Mouse (Mus musculus) midbrain, embryonic 10.5 days (tissue): ENCODE data around the gene Pigo. TPM values are rescaled to one million over a fixed set of nuclear protein-coding genes. Genes with fewer than 3 reads are reported as not detected.

Experiments
- DNase-seq: peaks from one replicate; pipeline ENCODE4 v3.0.0-alpha.2; 2017; ENCODE audit warnings: low spot score
- H3K27ac ChIP-seq: fragments of 300-500 bp; sonication (generic); replicated peaks from 2 replicates; pipeline ENCODE4 v1.5.1; 2016; ENCODE audit warnings: mild to moderate bottlenecking
- H3K27me3 ChIP-seq: fragments of 300-500 bp; sonication (generic); 2 replicates; pipeline ENCODE4 v1.6.1; 2016; ENCODE audit warnings: low read depth, mild to moderate bottlenecking; ENCODE audit not compliant: poor library complexity, severe bottlenecking
- H3K36me3 ChIP-seq: fragments of 300-500 bp; sonication (generic); 2 replicates; pipeline ENCODE4 v1.6.1; 2016; ENCODE audit warnings: mild to moderate bottlenecking, moderate library complexity
- H3K4me1 ChIP-seq: fragments of 300-500 bp; sonication (generic); 2 replicates; pipeline ENCODE4 v1.6.1; 2016
- H3K4me3 ChIP-seq: fragments of 300-500 bp; sonication (generic); 2 replicates; pipeline ENCODE4 v1.5.1; 2016; ENCODE audit warnings: mild to moderate bottlenecking, moderate library complexity
- H3K9me3 ChIP-seq: fragments of 300-500 bp; sonication (generic); replicated peaks from 2 replicates; pipeline ENCODE4 v1.6.1; 2016; ENCODE audit warnings: mild to moderate bottlenecking
- WGBS: fragments of 180-500 bp; shearing (Covaris S2); methylation state at CpG from one replicate; pipeline ENCODE4 v1.1.7; 2016; 5-methylcytosine and 5-hydroxymethylcytosine counted together
- polyA plus RNA-seq: library from polyadenylated mRNA; unstranded; fragments of >200 nt; fragmentation: Nextera tagmentation; extraction: Ambion mirVana; gene quantifications from 2 replicates; pipeline ENCODE4 v1.2.1, GENCODE M21; 2016

Pigo gene
- polyA plus RNA-seq, 1 experiment from 2014 or later = 21.8 TPM

DNA sequence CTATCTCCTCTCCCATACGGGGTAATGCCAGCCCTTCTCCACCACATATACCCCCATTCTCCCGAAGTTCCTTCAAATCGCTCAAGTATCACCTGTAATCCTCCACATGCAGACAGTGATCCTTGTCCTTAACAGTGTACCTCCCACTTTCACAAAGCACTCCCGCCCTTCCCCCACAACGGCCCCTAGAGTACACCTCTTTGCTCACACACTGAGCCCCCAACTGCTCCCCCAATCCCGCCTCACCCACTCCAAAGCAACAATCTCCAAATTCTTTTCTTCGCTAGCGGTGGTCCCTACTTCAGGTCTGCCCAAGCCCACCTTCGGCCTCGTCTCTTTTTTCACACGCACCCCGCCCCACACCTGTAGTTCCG, 19.7 kb upstream of the Pigo start:
- Histone ChIP-seq H3K4me1 (peaks cover 64% of the 10 kb centered on the region), H3K36me3 (peaks cover 5% of the 10 kb centered on the region; the same call in 1 of the 2 replicates), H3K27me3 (no peaks in the 10 kb centered on the region), H3K9me3 (no peaks in the 10 kb centered on the region), H3K4me3 (peak overlapping the region; percentile 75), H3K27ac (peak overlapping the region; percentile 96)
- 4% methylated on average over 13 of the region's 13 CpGs for WGBS
- DNase-seq = no peak

DNA sequence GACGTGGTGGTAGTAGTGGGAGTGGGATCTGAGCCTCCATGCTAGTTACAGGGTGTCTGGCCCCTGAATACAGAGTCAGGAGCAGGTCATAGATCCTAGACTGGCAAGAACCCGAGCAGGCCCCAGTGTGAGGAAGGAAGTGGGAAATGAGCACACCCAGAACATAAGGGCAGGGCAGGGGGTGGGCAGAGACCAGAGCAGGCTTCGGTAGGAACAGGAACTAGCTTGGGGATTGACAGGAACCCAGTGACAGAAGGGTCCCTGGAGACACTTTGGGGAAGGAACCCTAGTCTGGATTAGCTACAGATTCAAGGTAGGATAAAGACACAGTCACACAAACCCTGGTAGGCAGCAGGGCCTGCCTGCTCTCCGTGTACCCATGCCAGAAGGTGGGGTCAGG, 19.1 kb upstream of the Pigo start:
- peak; percentile 37 for DNase-seq
- 14% methylated on average over 4 of the region's 4 CpGs for WGBS
- peaks cover 5% of the 10 kb centered on the region; the same call in 1 of the 2 replicates for H3K36me3 ChIP-seq
- H3K4me1 ChIP-seq = peaks cover 70% of the 10 kb centered on the region
- H3K9me3 ChIP-seq = no peaks in the 10 kb centered on the region
- H3K4me3 ChIP-seq = peak overlapping the region; percentile 75
- H3K27me3 ChIP-seq = no peaks in the 10 kb centered on the region
- H3K27ac ChIP-seq = peak overlapping the region; percentile 96

DNA sequence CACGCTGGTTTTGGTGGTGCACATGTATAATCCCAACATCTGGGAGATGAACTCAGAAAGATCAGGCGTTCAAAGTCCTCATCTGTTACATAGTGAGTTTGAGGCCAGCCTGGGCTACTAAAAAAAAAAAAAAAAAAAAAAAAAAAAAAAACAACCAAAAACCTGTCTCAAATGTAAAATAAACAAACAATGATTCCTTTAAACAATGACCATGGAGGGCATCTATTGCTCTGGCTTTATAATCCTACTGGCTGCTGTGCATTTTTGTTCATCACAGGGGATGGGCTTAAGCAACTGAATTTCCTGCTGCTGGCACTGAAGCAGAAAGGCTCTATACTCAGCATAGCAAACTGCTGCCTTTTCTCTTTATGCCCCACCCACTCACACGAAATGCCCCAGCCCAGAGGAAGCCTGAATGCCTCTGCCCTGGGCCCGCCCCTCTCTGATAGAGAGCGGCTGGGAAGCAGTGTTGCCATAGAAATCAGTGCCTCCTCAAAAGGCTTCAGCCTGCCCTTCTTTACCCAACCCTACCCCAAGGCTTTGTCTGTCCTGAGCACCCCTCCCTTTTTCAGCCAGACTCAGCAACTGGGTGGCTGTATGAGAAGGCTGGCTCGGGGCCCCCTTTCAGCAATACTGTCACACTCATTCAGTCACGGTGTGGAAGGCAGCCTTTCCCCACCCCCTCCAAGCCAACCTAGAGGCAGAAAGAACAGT, 18.2 kb upstream of the Pigo start:
- no peaks in the 10 kb centered on the region for H3K27me3 ChIP-seq
- H3K4me3 ChIP-seq = peak overlapping the region; percentile 75
- peak; percentile 92 for DNase-seq
- whole genome bisulfite sequencing = 12% methylated on average over 7 of the region's 7 CpGs
- H3K9me3 ChIP-seq = no peaks in the 10 kb centered on the region
- H3K36me3 ChIP-seq = peaks cover 5% of the 10 kb centered on the region; the same call in 1 of the 2 replicates
- peaks cover 78% of the 10 kb centered on the region for H3K4me1 ChIP-seq
- H3K27ac ChIP-seq = peak overlapping the region; percentile 96

DNA sequence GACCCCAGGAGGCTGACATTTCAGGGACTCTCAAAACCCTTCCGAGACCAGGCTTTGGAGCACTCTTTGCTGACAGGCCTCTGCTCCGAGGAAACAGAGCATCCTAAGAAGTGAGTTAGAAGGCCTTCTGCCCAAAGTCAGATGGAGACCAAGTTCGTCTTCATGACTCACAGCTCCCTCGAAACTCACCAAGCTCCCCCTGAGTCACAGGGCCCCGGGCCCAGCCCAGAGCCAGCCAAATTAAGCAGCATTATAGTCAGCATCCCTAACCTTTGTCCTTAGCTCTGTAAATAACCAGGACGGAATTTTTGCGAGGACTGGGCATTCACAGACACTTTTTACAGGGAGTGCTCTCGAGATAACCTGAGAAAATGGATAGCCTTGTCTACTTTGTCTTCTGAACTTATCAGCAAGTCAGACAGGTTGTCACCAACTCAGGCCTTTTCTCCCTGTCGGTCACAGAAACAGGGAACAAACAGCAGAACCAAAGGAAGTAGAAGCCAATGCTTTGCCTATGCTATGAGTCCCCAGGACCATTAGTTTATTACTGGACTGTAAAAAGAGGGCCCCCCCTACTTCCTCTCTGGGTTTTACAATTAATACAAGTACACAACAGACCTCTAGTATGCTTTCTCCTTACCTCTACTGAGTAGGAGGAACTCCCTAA, 15.4 kb upstream of the Pigo start:
- H3K4me3 ChIP-seq = peak overlapping the region; percentile 81
- H3K27me3 ChIP-seq = no peaks in the 10 kb centered on the region
- peaks cover 17% of the 10 kb centered on the region for H3K36me3 ChIP-seq
- no peak for DNase-seq
- no peaks in the 10 kb centered on the region for H3K9me3 ChIP-seq
- peaks cover 75% of the 10 kb centered on the region for H3K4me1 ChIP-seq
- peak overlapping the region; percentile 91 for H3K27ac ChIP-seq
- WGBS = 73% methylated on average over 9 of the region's 9 CpGs

DNA sequence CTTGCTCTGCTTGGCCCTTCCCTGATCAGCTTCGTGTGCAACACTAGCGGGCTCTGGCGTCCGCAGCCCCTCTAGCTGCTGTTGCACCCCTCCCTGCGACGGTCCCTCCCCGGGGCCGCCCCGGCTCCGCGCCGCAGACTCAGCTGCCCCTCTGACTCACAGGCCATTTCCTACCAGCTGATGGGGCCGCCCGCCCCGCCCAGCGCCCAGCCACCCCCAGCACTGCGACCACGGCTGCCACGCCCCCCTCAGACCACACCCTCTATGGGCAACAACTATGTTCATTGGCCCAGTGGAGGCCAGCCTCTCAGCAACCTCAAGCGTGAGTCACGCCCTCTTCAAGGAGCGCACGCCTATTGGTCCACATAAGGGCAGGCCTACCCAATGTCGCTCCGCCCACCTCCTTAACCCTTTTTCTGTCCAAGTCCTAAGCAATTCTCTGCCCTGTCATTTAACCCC, 14.5 kb upstream of the Pigo start:
- peak overlapping the region; percentile 81 for H3K4me3 ChIP-seq
- peaks cover 26% of the 10 kb centered on the region for H3K36me3 ChIP-seq
- WGBS = under 1% methylated on average over 25 of the region's 25 CpGs
- H3K27me3 ChIP-seq = no peaks in the 10 kb centered on the region
- no peaks in the 10 kb centered on the region for H3K9me3 ChIP-seq
- DNase-seq = peak; percentile 96
- H3K4me1 ChIP-seq = peaks cover 70% of the 10 kb centered on the region
- H3K27ac ChIP-seq = peak overlapping the region; percentile 91

DNA sequence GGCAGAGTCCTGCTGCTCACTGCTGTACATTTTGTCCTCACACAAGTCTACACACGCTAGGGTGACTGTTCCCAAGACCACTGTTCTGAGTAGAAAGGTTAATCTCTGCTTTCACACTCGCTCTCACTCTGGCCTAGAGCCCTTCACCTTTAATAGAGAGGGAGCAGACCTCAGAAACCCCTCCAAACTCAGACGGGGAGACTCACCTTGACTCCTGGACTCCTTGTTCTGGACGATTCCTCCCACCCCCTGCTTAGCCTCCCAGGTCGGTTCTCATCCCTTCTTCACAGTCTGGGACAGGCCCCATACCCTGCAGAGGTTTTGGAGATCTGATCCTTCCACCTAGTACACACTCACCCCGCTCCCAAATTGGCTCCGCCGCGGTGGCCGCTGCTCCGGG, 14.0 kb upstream of the Pigo start:
- no peaks in the 10 kb centered on the region for H3K9me3 ChIP-seq
- DNase-seq = no peak
- 3% methylated on average over 11 of the region's 11 CpGs for WGBS
- H3K4me1 ChIP-seq = peaks cover 65% of the 10 kb centered on the region
- no peaks in the 10 kb centered on the region for H3K27me3 ChIP-seq
- peaks cover 31% of the 10 kb centered on the region for H3K36me3 ChIP-seq
- H3K27ac ChIP-seq = peak overlapping the region; percentile 91
- peak overlapping the region; percentile 81 for H3K4me3 ChIP-seq

DNA sequence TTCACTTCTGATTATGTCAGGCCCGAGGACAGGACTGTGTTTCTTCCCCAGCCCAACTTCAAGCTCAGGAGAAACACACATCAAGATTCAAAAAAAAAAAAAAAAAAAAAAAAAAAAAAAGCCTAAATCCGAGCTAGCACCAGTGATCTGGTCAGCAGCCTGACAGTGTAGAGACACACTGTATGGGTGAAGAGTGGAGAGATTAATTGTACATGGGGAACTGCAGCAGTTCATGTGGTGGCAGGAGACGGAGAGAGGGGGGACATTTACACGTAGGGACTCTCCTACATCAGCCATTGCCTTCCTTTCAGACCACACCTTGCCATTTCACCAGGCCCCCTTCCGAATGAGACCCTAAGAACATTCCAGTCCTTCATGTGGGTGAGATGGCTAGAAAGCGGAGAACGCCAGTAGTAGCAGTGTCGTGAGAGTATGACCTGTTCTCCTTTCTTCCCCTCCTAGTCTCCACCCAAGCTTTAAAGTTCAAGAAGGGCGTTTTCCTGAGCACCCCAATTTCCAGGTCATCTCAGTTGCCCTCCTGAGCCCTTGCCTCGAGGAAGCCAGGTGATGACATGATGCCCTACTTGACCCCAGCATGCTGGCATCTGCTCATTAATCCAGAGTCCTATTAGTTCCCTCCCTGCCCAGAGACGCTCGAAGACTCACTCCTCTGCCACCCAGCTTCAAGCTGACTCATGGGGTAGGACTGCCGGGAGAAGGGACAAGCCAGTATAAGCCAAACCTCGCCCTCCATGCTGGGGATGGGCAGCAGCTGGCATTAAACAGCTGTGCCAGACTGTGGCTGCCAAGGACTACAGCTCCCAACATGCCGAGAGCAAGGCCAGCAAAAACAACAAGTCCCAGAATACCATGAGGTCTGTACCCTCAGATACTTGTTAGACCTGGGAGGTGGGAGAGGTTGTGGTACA, 13.2 kb upstream of the Pigo start:
- Histone ChIP-seq H3K27me3 (no peaks in the 10 kb centered on the region), H3K36me3 (peaks cover 39% of the 10 kb centered on the region), H3K4me3 (peak overlapping the region; percentile 81), H3K9me3 (no peaks in the 10 kb centered on the region), H3K4me1 (peaks cover 57% of the 10 kb centered on the region), H3K27ac (peak overlapping the region; percentile 91)
- WGBS = 64% methylated on average over 15 of the region's 15 CpGs
- DNase-seq = no peak

DNA sequence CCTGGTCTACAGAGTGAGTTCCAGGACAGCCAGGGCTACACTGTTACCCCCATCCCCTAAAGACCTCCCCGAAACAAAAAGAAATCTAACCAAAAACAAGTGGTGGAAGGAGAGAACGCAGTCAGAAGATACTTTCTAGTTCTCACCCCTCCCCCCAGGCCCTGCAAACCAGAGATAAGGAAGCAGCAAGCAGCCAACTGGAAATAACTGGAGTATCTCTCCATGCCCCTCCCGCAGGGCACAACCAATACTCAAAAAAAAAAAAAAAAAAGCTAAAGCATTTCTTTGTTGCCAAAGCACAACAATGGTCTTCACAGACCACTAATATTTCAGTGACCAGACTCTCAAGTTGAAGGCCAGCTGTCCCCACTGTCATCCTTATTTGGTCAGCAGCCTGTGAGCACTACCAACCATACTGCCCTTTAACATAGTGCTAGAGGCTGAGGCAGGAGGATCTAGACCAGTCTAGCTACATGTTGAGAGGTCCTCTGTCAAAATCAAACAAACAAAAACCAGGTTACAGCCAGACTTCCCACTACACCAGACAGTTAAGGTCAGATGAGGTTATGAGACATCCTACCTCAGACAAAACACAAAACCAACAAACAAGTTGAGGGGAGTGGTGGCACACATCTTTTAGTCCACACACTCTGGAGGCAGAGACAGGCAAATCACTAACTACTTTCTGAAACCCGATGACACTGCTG, 12.4 kb upstream of the Pigo start:
- no peaks in the 10 kb centered on the region for H3K27me3 ChIP-seq
- no peak overlapping the region; the same call in 1 of the 2 replicates for H3K27ac ChIP-seq
- H3K4me1 ChIP-seq = peaks cover 56% of the 10 kb centered on the region
- DNase-seq = no peak
- H3K4me3 ChIP-seq = 0 out of 2 replicates have a peak overlapping the region, but pooled peaks have one; percentile 81
- peaks cover 47% of the 10 kb centered on the region for H3K36me3 ChIP-seq
- H3K9me3 ChIP-seq = no peaks in the 10 kb centered on the region
- 79% methylated on average over 4 of the region's 4 CpGs for WGBS

DNA sequence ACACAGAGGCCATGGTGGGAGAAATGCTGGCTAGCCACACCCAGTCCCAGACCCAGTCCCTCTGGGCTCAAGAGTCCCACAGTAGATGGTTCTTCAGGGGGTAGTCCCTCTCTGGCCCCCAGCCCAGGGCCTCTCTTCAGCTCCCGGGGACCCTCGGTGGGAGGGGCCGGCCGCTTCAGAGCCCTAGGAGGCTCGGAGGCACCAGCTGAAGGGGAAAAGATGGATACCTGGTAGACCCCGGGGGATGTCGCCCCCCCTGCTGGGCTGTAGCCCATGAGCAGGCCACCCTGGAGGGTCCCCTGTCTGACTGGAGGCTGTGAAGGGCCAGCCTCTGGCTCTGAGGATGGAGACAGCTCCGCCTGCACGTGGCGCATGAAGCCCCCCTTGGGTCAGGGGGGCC, 10.7 kb upstream of the Pigo start:
- Histone ChIP-seq H3K4me3 (peak overlapping the region; percentile 14; the same call in 1 of the 2 replicates), H3K4me1 (peaks cover 63% of the 10 kb centered on the region), H3K9me3 (no peaks in the 10 kb centered on the region), H3K36me3 (peaks cover 49% of the 10 kb centered on the region), H3K27ac (no peak overlapping the region), H3K27me3 (no peaks in the 10 kb centered on the region)
- 93% methylated on average over 10 of the region's 10 CpGs for WGBS
- DNase-seq = no peak

DNA sequence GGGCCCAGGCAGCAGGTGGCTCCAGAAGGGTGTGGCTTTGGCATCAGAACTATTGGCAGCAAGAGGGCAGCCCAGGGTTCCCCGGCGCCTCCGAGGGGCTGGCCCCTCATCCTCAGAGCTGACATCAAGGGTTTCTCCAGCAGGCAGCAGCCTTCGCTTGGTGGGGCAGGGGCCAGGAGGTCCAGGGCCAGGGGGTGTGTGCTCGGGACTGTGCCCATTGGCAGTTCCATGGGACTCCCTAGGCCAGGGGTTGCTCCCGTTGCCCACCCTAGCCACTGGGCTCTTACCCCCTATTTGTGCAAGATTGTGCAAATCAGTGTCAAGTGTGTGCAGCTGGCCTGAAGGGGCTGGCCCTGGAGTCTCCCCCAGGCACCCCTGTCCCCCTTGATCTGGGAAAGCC, 10.2 kb upstream of the Pigo start:
- WGBS = 95% methylated on average over 6 of the region's 6 CpGs
- Histone ChIP-seq H3K4me1 (peaks cover 59% of the 10 kb centered on the region), H3K27me3 (no peaks in the 10 kb centered on the region), H3K36me3 (peaks cover 49% of the 10 kb centered on the region), H3K4me3 (no peak overlapping the region), H3K9me3 (no peaks in the 10 kb centered on the region), H3K27ac (no peak overlapping the region)
- no peak for DNase-seq

DNA sequence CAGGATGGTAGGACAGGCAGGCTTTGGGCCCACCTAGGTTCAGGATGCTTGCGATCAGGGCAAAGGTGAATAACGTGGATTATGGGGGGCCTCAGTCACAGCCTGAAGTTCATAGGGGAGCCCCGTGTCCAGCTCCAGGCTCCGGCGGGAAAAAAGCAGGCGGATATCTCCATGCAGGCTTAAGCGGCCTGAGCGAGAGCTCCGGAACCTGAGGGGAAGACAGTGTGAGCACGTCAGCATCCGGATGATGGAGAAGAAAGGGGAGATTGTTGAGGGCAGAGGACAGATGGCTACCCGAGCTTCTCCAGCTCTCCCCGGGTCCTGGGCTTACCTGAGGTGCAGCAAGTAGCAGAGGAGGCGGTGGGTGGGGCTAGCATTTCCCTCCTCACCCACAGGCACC, 7.9 kb upstream of the Pigo start:
- Histone ChIP-seq H3K9me3 (no peaks in the 10 kb centered on the region), H3K27ac (no peak overlapping the region), H3K36me3 (peaks cover 66% of the 10 kb centered on the region), H3K4me1 (peaks cover 48% of the 10 kb centered on the region), H3K4me3 (no peak overlapping the region), H3K27me3 (no peaks in the 10 kb centered on the region)
- DNase-seq = no peak
- WGBS = 88% methylated on average over 14 of the region's 14 CpGs

DNA sequence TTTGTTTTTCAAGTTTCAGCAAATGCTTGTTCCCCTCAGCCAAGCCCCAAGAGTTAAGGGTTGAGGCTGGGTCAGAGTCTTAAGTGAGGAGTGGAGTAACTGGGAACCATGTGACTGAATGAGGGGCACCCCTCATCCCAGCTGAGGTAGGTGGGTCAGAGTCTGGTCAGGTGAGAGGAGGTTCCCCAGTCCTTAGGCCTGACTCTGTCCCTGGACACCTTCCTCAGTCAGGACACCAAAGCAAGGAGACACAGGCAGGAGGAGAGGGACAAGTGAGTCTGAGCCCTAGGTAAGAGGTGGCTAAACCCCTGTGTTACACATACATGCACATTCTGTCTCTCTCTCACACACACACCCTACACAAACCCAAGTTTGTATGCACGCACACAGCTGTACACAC, 6.9 kb upstream of the Pigo start:
- Histone ChIP-seq H3K36me3 (peaks cover 76% of the 10 kb centered on the region), H3K27ac (peak overlapping the region; percentile 94)

More for the DNA sequence above, 6.9 kb upstream of the Pigo start:
- Histone ChIP-seq H3K27me3 (no peaks in the 10 kb centered on the region), H3K9me3 (no peaks in the 10 kb centered on the region), H3K4me3 (no peak overlapping the region), H3K4me1 (peaks cover 39% of the 10 kb centered on the region)
- 92% methylated on average over 1 of the region's 1 CpGs for WGBS
- DNase-seq = no peak
